Mouse (Mus musculus) ES-E14 (cell line): Measurements from ENCODE around the gene Klf12.

Experiments
- CHD2 ChIP-seq: IDR thresholded peaks from 2 replicates; pipeline ENCODE4 v1.6.1; 2014; ENCODE audit warnings: mild to moderate bottlenecking, low read depth, low read length, inconsistent platforms
- ZC3H11A ChIP-seq: IDR thresholded peaks from 2 replicates; pipeline ENCODE4 v1.6.1; 2012; ENCODE audit warnings: low read depth, mild to moderate bottlenecking, inconsistent platforms, low read length, borderline replicate concordance

DNA sequence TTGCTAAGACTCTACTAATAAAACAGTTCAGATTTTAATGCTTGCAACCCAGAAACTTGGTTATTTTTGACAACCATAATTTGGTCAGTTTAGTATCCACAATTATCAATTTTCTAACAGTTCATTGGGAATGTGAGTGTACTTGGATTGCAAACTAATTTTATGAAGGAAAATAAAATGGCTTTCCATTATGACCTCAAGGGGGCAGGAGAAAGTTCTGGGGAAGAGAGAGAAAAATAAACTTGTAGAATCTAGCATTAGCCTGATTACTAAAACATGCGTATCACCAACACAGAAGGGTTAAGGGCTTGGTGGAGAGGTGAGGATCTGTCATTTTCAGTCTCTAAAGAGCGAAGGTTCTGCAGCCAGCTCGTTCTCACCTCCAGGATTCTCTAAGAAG lies 106.7 kb downstream of the Klf12 start:
- TF ChIP-seq ZC3H11A (no peak), CHD2 (no peak)
